Mouse (Mus musculus) spleen, adult 2 months (tissue): ENCODE measurements around the gene Heatr6. TPM values are rescaled to one million over a fixed set of nuclear protein-coding genes. Genes with fewer than 3 reads are reported as not detected.

Experiments used
- DNase-seq, 2 experiments: peaks; one replicate each; pipeline versions ENCODE4 v3.0.0 to v3.0.0-alpha.2; 2012 to 2021; ENCODE audit warnings: low spot score in 2 of 2, low read depth in 1 of 2
- H3K27ac ChIP-seq: fragments of 200-500 bp; 2 replicates; pipeline ENCODE4 v1.5.1; 2012; ENCODE audit warnings: low read length, inconsistent platforms; ENCODE audit not compliant: insufficient read depth
- H3K27me3 ChIP-seq: fragments of 200-500 bp; 2 replicates; pipeline ENCODE4 v1.6.1; 2012; ENCODE audit warnings: mild to moderate bottlenecking, moderate library complexity, low read length, inconsistent platforms; ENCODE audit not compliant: control insufficient read depth, insufficient read depth
- H3K36me3 ChIP-seq: fragments of 200-500 bp; 2 replicates; pipeline ENCODE4 v1.6.1; 2012; ENCODE audit warnings: mild to moderate bottlenecking, low read length, inconsistent platforms; ENCODE audit not compliant: control insufficient read depth, insufficient read depth
- H3K4me1 ChIP-seq: fragments of 200-500 bp; 2 replicates; pipeline ENCODE4 v1.6.1; 2011; ENCODE audit warnings: inconsistent platforms; ENCODE audit not compliant: control insufficient read depth, insufficient read depth, insufficient read length
- H3K4me3 ChIP-seq: fragments of 200-500 bp; 2 replicates; pipeline ENCODE4 v1.5.1; 2011; ENCODE audit warnings: mild to moderate bottlenecking, inconsistent platforms; ENCODE audit not compliant: insufficient read depth, insufficient read length; ENCODE audit errors: extremely low read depth
- CTCF ChIP-seq: fragments of 200-500 bp; IDR thresholded peaks from 2 replicates; pipeline ENCODE4 v1.5.1; 2011; ENCODE audit warnings: mild to moderate bottlenecking, inconsistent platforms; ENCODE audit not compliant: insufficient read depth, insufficient read length, insufficient replicate concordance; ENCODE audit errors: extremely low read depth
- POLR2A ChIP-seq: fragments of 200-500 bp; IDR thresholded peaks from 2 replicates; pipeline ENCODE4 v1.6.1; 2011; ENCODE audit warnings: low read depth, low read length, inconsistent platforms
- WGBS: fragments of 180-500 bp; shearing (Covaris S2); methylation state at CpG from one replicate; pipeline ENCODE4 v1.1.7; 2018; 5-methylcytosine and 5-hydroxymethylcytosine counted together
- polyA plus RNA-seq: library from polyadenylated mRNA; depleted of rRNA; stranded (reverse); fragments of >200 nt; gene quantifications from 2 replicates; pipeline ENCODE4 v1.2.3, GENCODE M21; 2012

Heatr6 gene
- polyA plus RNA-seq, 1 experiment: 18.2 TPM

DNA sequence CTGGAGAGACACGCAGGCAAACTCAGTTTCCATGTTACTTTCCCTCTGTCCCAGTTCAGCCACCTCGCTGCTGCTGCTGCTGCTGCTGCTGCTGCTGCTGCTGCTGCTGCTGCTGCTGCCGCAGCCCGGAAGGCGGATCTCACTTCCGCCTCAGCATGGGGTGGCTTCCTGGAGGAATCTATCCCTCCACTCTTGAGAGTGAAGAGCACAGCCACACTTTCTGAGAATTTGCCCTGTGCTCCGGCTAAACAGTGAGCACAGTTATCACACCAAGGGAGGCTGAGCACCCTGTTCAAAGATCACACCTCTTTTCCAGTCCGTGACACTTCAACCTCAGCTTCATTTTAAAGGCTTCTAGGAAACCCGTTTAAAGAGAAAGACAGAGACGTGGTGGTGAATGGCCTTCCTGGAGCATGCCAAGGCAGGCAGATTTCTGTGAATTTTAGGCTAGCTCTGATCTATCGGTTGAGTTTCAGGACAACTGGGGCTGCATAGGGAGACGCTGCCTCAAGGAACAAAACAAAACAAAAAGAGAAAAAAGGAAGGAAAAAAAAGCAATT, 46.5 kb downstream of the Heatr6 start:
- TF ChIP-seq POLR2A: no peak
- no peak for TF ChIP-seq CTCF

GRCm38 (mm10) chr11:83802166-83802565, 48.7 kb downstream of the Heatr6 start:
- H3K36me3 ChIP-seq: no peaks in the 10 kb centered on the region
- TF ChIP-seq POLR2A: no peak
- TF ChIP-seq CTCF: no peak
- DNase-seq: no peak

More for the DNA sequence above, 46.5 kb downstream of the Heatr6 start:
- 71% methylated on average over 12 of the region's 12 CpGs for WGBS
- no peak overlapping the region for H3K4me3 ChIP-seq
- no peak for DNase-seq
- no peaks in the 10 kb centered on the region for H3K4me1 ChIP-seq
- no peaks in the 10 kb centered on the region for H3K36me3 ChIP-seq
- H3K27me3 ChIP-seq: no peaks in the 10 kb centered on the region
- H3K27ac ChIP-seq: no peak overlapping the region

DNA sequence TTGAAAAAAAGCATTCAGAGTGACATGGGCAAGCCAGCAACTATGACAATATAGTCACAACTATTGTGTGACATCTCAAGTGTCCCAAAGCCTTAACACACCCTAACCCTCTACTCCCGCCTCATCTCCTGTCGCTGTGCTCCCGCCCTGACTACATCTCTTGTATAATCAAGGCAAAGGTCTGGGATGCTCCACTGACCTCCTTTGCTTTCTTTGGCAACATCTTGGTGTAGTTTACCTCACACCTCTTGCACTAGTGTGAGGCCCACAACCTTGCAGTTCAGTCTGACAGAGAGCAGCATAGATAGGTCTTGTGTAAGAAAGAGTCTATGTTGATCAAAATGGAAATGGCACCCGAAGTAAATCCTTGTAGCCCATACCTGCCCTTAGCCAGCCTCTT, 49.1 kb downstream of the Heatr6 start:
- Histone ChIP-seq H3K4me3 (no peak overlapping the region), H3K27me3 (no peaks in the 10 kb centered on the region), H3K4me1 (no peaks in the 10 kb centered on the region), H3K36me3 (no peaks in the 10 kb centered on the region), H3K27ac (no peak overlapping the region)
- WGBS: 86% methylated on average over 4 of the region's 4 CpGs
- no peak for DNase-seq
- TF ChIP-seq POLR2A (no peak), CTCF (no peak)

More at GRCm38 (mm10) chr11:83802166-83802565, 48.7 kb downstream of the Heatr6 start:
- Histone ChIP-seq H3K27ac (no peak overlapping the region), H3K4me1 (no peaks in the 10 kb centered on the region), H3K27me3 (no peaks in the 10 kb centered on the region), H3K4me3 (no peak overlapping the region)
- 71% methylated on average over 8 of the region's 8 CpGs for WGBS

DNA sequence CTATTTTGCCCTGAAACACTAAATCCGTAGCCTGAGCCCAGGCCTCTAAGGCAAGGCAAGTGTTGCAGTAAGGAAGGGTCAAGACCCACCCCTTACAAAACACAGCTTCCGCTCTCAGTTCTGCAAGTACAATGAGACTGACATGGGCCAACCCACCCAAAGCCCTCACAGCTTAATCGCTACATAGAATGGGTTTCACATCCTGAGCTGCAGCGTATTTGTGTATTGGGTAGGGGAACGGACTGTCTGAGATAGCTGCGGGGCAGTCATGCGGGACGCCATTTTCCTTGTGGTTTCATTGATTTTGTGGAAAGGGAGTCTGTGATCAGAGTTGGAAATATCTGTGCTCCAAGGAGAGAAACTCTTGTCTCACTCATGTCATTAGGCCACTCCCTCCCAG, 56.9 kb downstream of the Heatr6 start:
- Histone ChIP-seq H3K27me3 (no peaks in the 10 kb centered on the region), H3K4me3 (no peak overlapping the region), H3K27ac (no peak overlapping the region), H3K4me1 (no peaks in the 10 kb centered on the region), H3K36me3 (no peaks in the 10 kb centered on the region)
- TF ChIP-seq CTCF: no peak
- no peak for TF ChIP-seq POLR2A
- no peak for DNase-seq
- WGBS: 85% methylated on average over 8 of the region's 8 CpGs

DNA sequence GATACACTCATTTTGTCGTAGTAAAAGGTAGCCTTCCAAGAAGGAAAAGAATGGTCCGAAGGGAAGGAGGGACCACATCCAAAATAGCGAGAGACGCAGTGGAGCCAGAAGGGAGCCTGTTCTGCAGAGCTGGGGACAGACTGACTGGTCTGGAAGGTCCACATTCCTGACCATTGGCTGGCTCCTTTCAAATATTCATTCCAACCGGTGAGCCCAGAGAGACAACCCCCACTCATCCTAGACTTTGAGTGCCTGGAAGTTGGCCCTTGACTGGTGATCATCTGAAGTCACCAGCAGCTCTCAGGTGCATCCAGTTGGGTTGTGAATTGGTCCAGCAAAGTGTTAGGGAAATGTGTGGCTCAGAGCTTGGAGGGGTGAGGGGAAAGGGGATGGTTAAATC, 61.7 kb downstream of the Heatr6 start:
- TF ChIP-seq CTCF (no peak), POLR2A (no peak)
- DNase-seq: no peak
- Histone ChIP-seq H3K4me3 (no peak overlapping the region), H3K27ac (no peak overlapping the region), H3K27me3 (0 out of 2 replicates have a peak, but pooled peaks cover 2% of the 10 kb centered on the region), H3K36me3 (no peaks in the 10 kb centered on the region), H3K4me1 (no peaks in the 10 kb centered on the region)
- whole genome bisulfite sequencing: 88% methylated on average over 5 of the region's 5 CpGs

- H3K4me3 ChIP-seq: no peak overlapping the region
Observed at GRCm38 (mm10) chr11:83815628-83816027, 62.1 kb downstream of the Heatr6 start.

DNA sequence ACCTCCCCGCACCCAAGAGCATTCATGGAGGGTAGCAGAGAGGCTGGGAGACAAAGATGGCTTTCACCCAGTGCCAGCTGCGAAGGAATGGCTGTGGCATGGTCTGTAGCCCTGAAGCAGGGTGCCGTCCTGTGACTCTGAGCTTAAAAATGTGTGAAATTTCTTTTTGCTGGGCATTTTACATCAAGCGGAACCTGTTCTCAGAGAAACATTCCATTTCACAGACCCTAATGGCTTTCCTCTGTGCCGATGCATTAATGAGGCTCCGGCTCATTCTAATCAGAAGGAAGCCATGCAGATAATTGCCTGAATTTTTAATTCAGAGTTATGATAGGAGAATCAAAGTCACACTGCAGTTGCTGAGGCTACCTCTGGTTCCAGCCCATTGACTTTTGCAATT, 63.6 kb downstream of the Heatr6 start:
- Histone ChIP-seq H3K27me3 (0 out of 2 replicates have a peak, but pooled peaks cover 2% of the 10 kb centered on the region), H3K27ac (no peak overlapping the region), H3K36me3 (no peaks in the 10 kb centered on the region), H3K4me1 (no peaks in the 10 kb centered on the region), H3K4me3 (no peak overlapping the region)
- no peak for DNase-seq
- 78% methylated on average over 6 of the region's 6 CpGs for WGBS
- TF ChIP-seq POLR2A: no peak
- no peak for TF ChIP-seq CTCF

More at GRCm38 (mm10) chr11:83815628-83816027, 62.1 kb downstream of the Heatr6 start:
- Histone ChIP-seq H3K27ac (no peak overlapping the region), H3K4me1 (no peaks in the 10 kb centered on the region), H3K27me3 (0 out of 2 replicates have a peak, but pooled peaks cover 2% of the 10 kb centered on the region), H3K36me3 (no peaks in the 10 kb centered on the region)
- 7% methylated on average over 9 of the region's 9 CpGs for WGBS
- peak; percentile 48; the same call in 1 of the 2 replicates for TF ChIP-seq CTCF
- TF ChIP-seq POLR2A: no peak
- peak; percentile 17 to 22 for DNase-seq
